ENCODE assay signal across 9 mouse cellular contexts in the genomic region with DNA sequence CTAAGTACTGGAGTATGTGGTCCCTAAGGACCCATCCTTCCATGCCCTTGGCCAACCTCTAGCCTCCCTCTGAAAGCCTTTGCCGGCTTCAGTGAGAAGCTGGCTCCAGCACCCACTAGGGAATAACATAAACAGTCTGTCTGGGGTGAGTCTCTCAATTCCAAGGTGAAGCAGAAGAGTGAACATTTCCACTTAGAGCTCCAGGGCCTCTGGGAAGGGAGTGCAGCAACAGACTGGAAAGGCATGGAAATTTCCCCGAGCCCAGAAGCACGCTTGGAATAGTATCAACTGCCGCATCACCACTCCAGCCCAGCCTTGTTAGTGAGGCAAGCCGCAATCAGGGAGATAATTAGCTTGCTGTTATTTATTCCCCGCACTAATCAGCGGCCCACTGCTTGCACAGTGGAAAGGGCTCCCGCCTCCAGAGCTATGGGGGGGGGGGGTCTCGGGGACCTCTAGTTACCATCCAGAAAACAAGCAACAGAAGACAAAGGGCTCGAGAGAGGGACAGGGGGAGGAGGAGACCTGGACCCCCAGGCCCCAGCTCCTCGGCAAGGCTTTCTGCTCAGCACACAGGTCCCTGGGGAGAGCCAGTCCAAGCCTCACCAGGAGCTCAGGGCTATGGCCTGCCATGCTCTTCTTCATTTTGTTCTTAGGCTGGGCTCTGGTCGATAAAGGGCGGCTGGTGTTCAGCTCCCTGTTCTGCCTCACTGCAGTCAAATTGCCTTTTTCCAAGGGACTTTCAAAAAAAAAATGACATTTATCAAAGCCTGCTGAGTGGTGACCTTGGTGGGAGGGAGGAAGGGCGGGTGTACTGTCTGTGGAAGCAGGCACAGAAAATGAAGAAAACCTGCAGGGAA. TPM values are rescaled to one million over a fixed set of nuclear protein-coding genes. Genes with fewer than 3 reads are reported as not detected.
A peak's percentile ranks its signal among the peaks of the same experiment; 100 is the strongest.
DNase-seq lines count a peak whose midpoint lies in the region; ATAC-seq lines count a peak whose summit lies in the region.
"Had no signal": no experiment of that assay in that cellular context is flagged by ENCODE, and none has a peak within 500 bp of the region (broad histone marks: within the 10 kb centered on the region; RNA-seq: fewer than 3 reads in every experiment).

No protein-coding gene starts in this region.

- 27% methylated on average over 14 of the region's 14 CpGs for WGBS in forebrain, embryonic 10.5 days
- WGBS in midbrain, embryonic 15.5 days = 16% methylated on average over 14 of the region's 14 CpGs

- peak overlapping the region; percentile 82 for H3K27ac ChIP-seq in forebrain, embryonic 10.5 days
- peak overlapping the region; percentile 75 for H3K27ac ChIP-seq in midbrain, embryonic 15.5 days

- H3K4me1 ChIP-seq in forebrain, embryonic 10.5 days = peaks cover 22% of the 10 kb centered on the region
- peaks cover 16% of the 10 kb centered on the region for H3K4me1 ChIP-seq in midbrain, embryonic 15.5 days

- H3K4me2 ChIP-seq in midbrain, embryonic 15.5 days = peak overlapping the region; percentile 32

- H3K4me3 ChIP-seq in forebrain, embryonic 10.5 days = peak overlapping the region; percentile 17
- no peak overlapping the region for H3K4me3 ChIP-seq in midbrain, embryonic 15.5 days

- intact Hi-C loops in heart, postnatal 10 days (cut with DNase I) = no loop called here

- DNase-seq in right cerebral cortex, adult 18-20 months = peak; percentile 86
- DNase-seq in right cerebral cortex, postnatal 14 days = no peak
- DNase-seq in forebrain, embryonic 10.5 days (ENCODE audit: extremely low spot score, low spot score) = peak; percentile 32
- DNase-seq in heart, postnatal 10 days = peak; percentile 49 to 56
- peak; percentile 83 to 87 for DNase-seq in layer of hippocampus, adult 8-10 months (ENCODE audit: low spot score in 2 of 2)
- no peak for DNase-seq in natural killer cell, adult 2 months (ENCODE audit: low spot score in 2 of 2)

- H3K9me3 ChIP-seq in forebrain, embryonic 10.5 days = no peaks in the 10 kb centered on the region
- no peaks in the 10 kb centered on the region for H3K9me3 ChIP-seq in midbrain, embryonic 15.5 days

- peak; percentile 84 for ATAC-seq in midbrain, embryonic 15.5 days (replicated peaks)
- ATAC-seq in megakaryocyte, adult 5-6 weeks (ENCODE audit: poor library complexity, severe bottlenecking) = no peak

- peaks cover 14% of the 10 kb centered on the region; the same call in 1 of the 2 replicates for H3K27me3 ChIP-seq in forebrain, embryonic 10.5 days (ENCODE audit: poor library complexity, severe bottlenecking)
- no peaks in the 10 kb centered on the region for H3K27me3 ChIP-seq in midbrain, embryonic 15.5 days (replicated peaks)

- no peak overlapping the region for H3K9ac ChIP-seq in midbrain, embryonic 15.5 days

- no peaks in the 10 kb centered on the region for H3K36me3 ChIP-seq in forebrain, embryonic 10.5 days (replicated peaks)
- H3K36me3 ChIP-seq in midbrain, embryonic 15.5 days (replicated peaks) = no peaks in the 10 kb centered on the region

RNA-seq across cellular contexts. Expression of gene Amigo1, which starts 11.2 kb away (rescaled TPM):
- polyA plus RNA-seq in forebrain, embryonic 10.5 days (2016; fragmentation: Nextera tagmentation; extraction: Ambion mirVana) = 3.0 and 3.4 TPM in 2 replicates
- total RNA-seq in heart, postnatal 10 days (2021) = 10 to 100 TPM in 1 of 2 experiments, 1 to 10 TPM in 1; 6.9 to 11.8 TPM
- total RNA-seq in layer of hippocampus, adult 8-10 months (2022) = 10 to 100 TPM; 61.9 to 71.8 (median 68.3) TPM
- polyA plus RNA-seq in midbrain, embryonic 15.5 days (2015; fragmentation: Nextera tagmentation; extraction: Ambion mirVana) = 14.4 and 14.7 TPM in 2 replicates
- total RNA-seq in megakaryocyte, adult 5-6 weeks (2015) = 1.4 and 3.3 TPM in 2 replicates
- total RNA-seq in megakaryocyte, adult 5-6 weeks (2017) = 1.4 and 2.2 TPM in 2 replicates

RNA-seq across cellular contexts. Expression of gene Gpr61, which starts 20.2 kb away (rescaled TPM):
- 0.15 and 0.21 TPM in 2 replicates for polyA plus RNA-seq in forebrain, embryonic 10.5 days (2016; fragmentation: Nextera tagmentation; extraction: Ambion mirVana)
- total RNA-seq in heart, postnatal 10 days (2021) = not detected
- 10 to 100 TPM; 15.8 to 17.2 (median 17.0) TPM for total RNA-seq in layer of hippocampus, adult 8-10 months (2022)
- polyA plus RNA-seq in midbrain, embryonic 15.5 days (2015; fragmentation: Nextera tagmentation; extraction: Ambion mirVana) = 5.2 and 5.7 TPM in 2 replicates
- total RNA-seq in megakaryocyte, adult 5-6 weeks (2015) = not detected in 2 replicates
- total RNA-seq in megakaryocyte, adult 5-6 weeks (2017) = not detected in 2 replicates
- total RNA-seq: hematopoietic stem cell, adult 5-6 weeks had no signal

RNA-seq across cellular contexts. Expression of gene Cyb561d1, which starts 26.1 kb away (rescaled TPM):
- 3.7 and 4.2 TPM in 2 replicates for polyA plus RNA-seq in forebrain, embryonic 10.5 days (2016; fragmentation: Nextera tagmentation; extraction: Ambion mirVana)
- total RNA-seq in heart, postnatal 10 days (2021) = 1 to 10 TPM; 5.7 to 6.2 TPM
- 10 to 100 TPM; 15.7 to 21.2 (median 18.9) TPM for total RNA-seq in layer of hippocampus, adult 8-10 months (2022)
- 4.1 and 4.6 TPM in 2 replicates for polyA plus RNA-seq in midbrain, embryonic 15.5 days (2015; fragmentation: Nextera tagmentation; extraction: Ambion mirVana)
- total RNA-seq in megakaryocyte, adult 5-6 weeks (2015) = 4.9 and 6.7 TPM in 2 replicates
- total RNA-seq in megakaryocyte, adult 5-6 weeks (2017) = 10.3 and 12.0 TPM in 2 replicates

RNA-seq across cellular contexts. Expression of gene Gnai3, which starts 29.0 kb away (rescaled TPM):
- 202 and 207 TPM in 2 replicates for polyA plus RNA-seq in forebrain, embryonic 10.5 days (2016; fragmentation: Nextera tagmentation; extraction: Ambion mirVana)
- total RNA-seq in heart, postnatal 10 days (2021) = 10 to 100 TPM; 35.1 to 37.9 TPM
- total RNA-seq in layer of hippocampus, adult 8-10 months (2022) = 10 to 100 TPM; 27.5 to 31.1 (median 30.1) TPM
- polyA plus RNA-seq in midbrain, embryonic 15.5 days (2015; fragmentation: Nextera tagmentation; extraction: Ambion mirVana) = 111 and 114 TPM in 2 replicates
- 136 and 146 TPM in 2 replicates for total RNA-seq in megakaryocyte, adult 5-6 weeks (2015)
- 154 and 160 TPM in 2 replicates for total RNA-seq in megakaryocyte, adult 5-6 weeks (2017)

RNA-seq across cellular contexts. Expression of gene Atxn7l2, which starts 35.8 kb away (rescaled TPM):
- polyA plus RNA-seq in forebrain, embryonic 10.5 days (2016; fragmentation: Nextera tagmentation; extraction: Ambion mirVana) = 20.2 and 20.3 TPM in 2 replicates
- total RNA-seq in heart, postnatal 10 days (2021) = 1 to 10 TPM; 4.5 TPM
- total RNA-seq in layer of hippocampus, adult 8-10 months (2022) = 10 to 100 TPM; 23.1 to 36.3 (median 29.6) TPM
- 26.4 and 26.8 TPM in 2 replicates for polyA plus RNA-seq in midbrain, embryonic 15.5 days (2015; fragmentation: Nextera tagmentation; extraction: Ambion mirVana)
- 3.1 and 4.7 TPM in 2 replicates for total RNA-seq in megakaryocyte, adult 5-6 weeks (2015)
- 1.5 and 2.0 TPM in 2 replicates for total RNA-seq in megakaryocyte, adult 5-6 weeks (2017)

Comparison
In these comparisons a context has a peak if more than half of its experiments do, and no peak if none do; other contexts are left out.
1. DNase-seq: peak in right cerebral cortex, adult 18-20 months (single experiment), forebrain, embryonic 10.5 days (single experiment), heart, postnatal 10 days (2 of 2) and layer of hippocampus, adult 8-10 months (2 of 2); none in right cerebral cortex, postnatal 14 days (single experiment) and natural killer cell, adult 2 months (0 of 2).
2. RNA of gene Amigo1, which starts 11.2 kb away (total RNA-seq): 61.9 to 71.8 TPM in layer of hippocampus, adult 8-10 months; 6.9 to 11.8 TPM in heart, postnatal 10 days and 1.4 to 3.3 TPM in megakaryocyte, adult 5-6 weeks; every median in the first group is over 4 times any median in the second.
3. RNA of gene Gpr61, which starts 20.2 kb away (total RNA-seq): 15.8 to 17.2 TPM in layer of hippocampus, adult 8-10 months; not detected in heart, postnatal 10 days and not detected in megakaryocyte, adult 5-6 weeks; every median in the first group is over 10 times any median in the second.